Mouse (Mus musculus) midbrain, embryonic 10.5 days (tissue): Measurements from ENCODE around the gene Rbfox1. TPM values are rescaled to one million over a fixed set of nuclear protein-coding genes. Genes with fewer than 3 reads are reported as not detected.
A peak's percentile ranks its signal among the peaks of the same experiment; 100 is the strongest.

Experiments used
- DNase-seq: peaks from one replicate; pipeline ENCODE4 v3.0.0-alpha.2; 2017; ENCODE audit warnings: low spot score
- H3K27ac ChIP-seq: fragments of 300-500 bp; sonication (generic); replicated peaks from 2 replicates; pipeline ENCODE4 v1.5.1; 2016; ENCODE audit warnings: mild to moderate bottlenecking
- H3K27me3 ChIP-seq: fragments of 300-500 bp; sonication (generic); 2 replicates; pipeline ENCODE4 v1.6.1; 2016; ENCODE audit warnings: low read depth, mild to moderate bottlenecking; ENCODE audit not compliant: poor library complexity, severe bottlenecking
- H3K36me3 ChIP-seq: fragments of 300-500 bp; sonication (generic); 2 replicates; pipeline ENCODE4 v1.6.1; 2016; ENCODE audit warnings: mild to moderate bottlenecking, moderate library complexity
- H3K4me1 ChIP-seq: fragments of 300-500 bp; sonication (generic); 2 replicates; pipeline ENCODE4 v1.6.1; 2016
- H3K4me3 ChIP-seq: fragments of 300-500 bp; sonication (generic); 2 replicates; pipeline ENCODE4 v1.5.1; 2016; ENCODE audit warnings: mild to moderate bottlenecking, moderate library complexity
- H3K9me3 ChIP-seq: fragments of 300-500 bp; sonication (generic); replicated peaks from 2 replicates; pipeline ENCODE4 v1.6.1; 2016; ENCODE audit warnings: mild to moderate bottlenecking
- WGBS: fragments of 180-500 bp; shearing (Covaris S2); methylation state at CpG from one replicate; pipeline ENCODE4 v1.1.7; 2016; 5-methylcytosine and 5-hydroxymethylcytosine counted together
- polyA plus RNA-seq: library from polyadenylated mRNA; unstranded; fragments of >200 nt; fragmentation: Nextera tagmentation; extraction: Ambion mirVana; gene quantifications from 2 replicates; pipeline ENCODE4 v1.2.1, GENCODE M21; 2016

The Rbfox1 gene
- polyA plus RNA-seq, 1 experiment from 2014 or later: 2.5 TPM

DNA sequence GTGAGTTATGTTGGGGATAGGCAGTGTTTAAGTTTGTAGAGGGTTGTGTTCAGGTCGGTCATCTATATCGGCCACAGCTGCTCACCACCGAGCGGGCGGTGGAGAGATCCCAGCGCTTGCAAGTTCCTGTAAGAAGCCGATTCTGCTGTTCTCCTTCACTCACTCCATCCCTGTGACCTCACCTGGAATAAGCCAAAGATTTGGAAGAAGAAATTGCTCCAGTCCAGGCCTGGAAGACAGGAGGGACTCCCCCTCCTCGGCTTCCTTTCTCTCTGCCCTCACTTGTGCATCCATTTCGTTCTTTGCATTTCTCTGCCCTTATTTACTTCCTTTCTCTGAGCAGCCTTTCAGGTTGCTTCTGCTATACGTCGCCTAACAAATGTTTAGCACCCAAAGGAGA is 465.1 kb downstream of the Rbfox1 start:
- WGBS: 91% methylated on average over 11 of the region's 11 CpGs
- H3K4me3 ChIP-seq: no peak overlapping the region
- H3K4me1 ChIP-seq: peaks cover 18% of the 10 kb centered on the region
- no peak overlapping the region for H3K27ac ChIP-seq
- H3K36me3 ChIP-seq: no peaks in the 10 kb centered on the region
- H3K27me3 ChIP-seq: peaks cover 47% of the 10 kb centered on the region
- DNase-seq: no peak
- H3K9me3 ChIP-seq: no peaks in the 10 kb centered on the region

DNA sequence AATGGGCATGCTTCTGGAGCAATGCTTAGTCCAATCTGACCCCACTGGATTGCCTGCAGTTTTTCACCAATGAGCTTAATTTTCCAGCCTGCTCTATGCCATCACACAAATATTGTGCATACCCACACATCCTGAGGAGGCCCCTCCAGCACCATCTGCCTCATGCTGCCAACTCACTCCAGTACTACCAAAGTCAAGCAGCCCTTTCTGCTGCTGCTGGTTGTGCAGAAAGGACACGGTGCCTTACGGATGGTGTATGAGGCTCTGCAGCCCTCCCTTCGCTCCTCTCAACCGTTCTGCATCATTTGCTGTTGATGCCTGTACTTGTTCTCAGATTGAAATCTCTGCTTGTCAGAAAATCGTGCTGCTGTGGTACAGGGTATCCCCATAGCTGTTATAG is 468.0 kb downstream of the Rbfox1 start:
- H3K36me3 ChIP-seq: no peaks in the 10 kb centered on the region
- DNase-seq: no peak
- no peak overlapping the region for H3K4me3 ChIP-seq
- WGBS: 95% methylated on average over 5 of the region's 5 CpGs
- H3K27me3 ChIP-seq: peaks cover 29% of the 10 kb centered on the region
- no peaks in the 10 kb centered on the region for H3K9me3 ChIP-seq
- H3K27ac ChIP-seq: no peak overlapping the region
- H3K4me1 ChIP-seq: peaks cover 21% of the 10 kb centered on the region

DNA sequence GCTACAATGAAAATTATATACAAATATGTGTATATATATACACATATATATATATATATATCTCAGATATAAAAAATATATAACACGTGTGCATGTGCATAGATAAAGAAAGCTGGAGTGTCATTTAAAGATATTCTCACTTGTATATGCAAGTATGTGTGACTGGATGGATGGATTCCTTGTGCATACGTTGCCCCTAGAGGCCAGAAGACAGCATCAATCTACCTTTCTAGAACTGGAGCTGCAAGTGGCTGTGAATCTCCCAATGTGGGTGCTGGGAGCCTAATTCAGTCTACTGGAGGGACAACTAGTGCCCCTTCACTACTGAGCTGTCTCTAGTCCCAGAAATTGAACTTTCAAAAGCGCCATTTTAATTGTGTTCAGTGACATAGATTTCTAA is 471.8 kb downstream of the Rbfox1 start:
- peaks cover 5% of the 10 kb centered on the region for H3K4me1 ChIP-seq
- no peak overlapping the region for H3K4me3 ChIP-seq
- DNase-seq: no peak
- H3K36me3 ChIP-seq: no peaks in the 10 kb centered on the region
- H3K9me3 ChIP-seq: no peaks in the 10 kb centered on the region
- no peak overlapping the region for H3K27ac ChIP-seq
- WGBS: 76% methylated on average over 3 of the region's 3 CpGs
- no peaks in the 10 kb centered on the region; the same call in 1 of the 2 replicates for H3K27me3 ChIP-seq

DNA sequence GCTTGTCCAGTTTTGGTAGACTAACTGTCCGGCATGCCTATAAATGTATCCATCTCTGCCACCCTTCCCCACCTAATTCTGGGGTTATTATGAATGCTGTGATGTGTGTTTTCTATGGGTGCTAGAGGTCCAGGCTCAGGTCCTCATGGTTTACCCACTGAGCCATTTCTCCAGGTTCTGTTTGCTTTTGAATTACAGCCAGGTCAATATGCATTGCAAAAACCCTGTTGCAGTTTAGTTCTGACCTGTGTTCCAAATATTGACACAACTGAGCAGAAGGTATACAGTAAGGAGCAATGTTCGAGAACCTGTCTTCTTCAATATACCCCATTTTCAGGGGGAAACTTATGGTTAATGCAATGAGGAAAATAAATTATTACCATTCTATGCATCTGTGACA is 480.6 kb downstream of the Rbfox1 start:
- Histone ChIP-seq H3K4me3 (no peak overlapping the region), H3K36me3 (no peaks in the 10 kb centered on the region), H3K9me3 (no peaks in the 10 kb centered on the region), H3K27me3 (no peaks in the 10 kb centered on the region), H3K27ac (no peak overlapping the region), H3K4me1 (no peaks in the 10 kb centered on the region)
- WGBS: 90% methylated on average over 2 of the region's 2 CpGs
- DNase-seq: no peak

DNA sequence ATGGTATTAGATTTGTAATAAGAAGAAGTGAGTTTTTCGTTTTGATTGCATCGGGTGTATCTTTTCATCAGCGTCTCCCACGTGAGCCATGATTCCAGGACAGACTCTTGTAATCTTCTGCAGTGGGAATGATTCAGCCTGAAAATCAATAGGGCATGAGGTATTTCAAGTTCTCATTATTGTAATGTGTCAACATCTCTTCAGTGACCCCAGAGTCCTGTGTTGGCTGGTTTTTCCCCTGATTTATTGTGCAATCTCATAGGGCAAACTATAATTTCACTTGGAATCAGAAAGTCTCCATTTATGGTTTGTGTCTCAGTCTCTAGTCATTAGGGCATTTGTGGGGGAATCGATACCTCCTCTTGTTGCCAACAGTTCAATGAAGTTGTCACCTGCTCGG is 481.5 kb downstream of the Rbfox1 start:
- 88% methylated on average over 6 of the region's 6 CpGs for WGBS
- Histone ChIP-seq H3K4me3 (no peak overlapping the region), H3K36me3 (no peaks in the 10 kb centered on the region), H3K27me3 (no peaks in the 10 kb centered on the region), H3K4me1 (no peaks in the 10 kb centered on the region), H3K9me3 (no peaks in the 10 kb centered on the region), H3K27ac (no peak overlapping the region)
- DNase-seq: no peak

DNA sequence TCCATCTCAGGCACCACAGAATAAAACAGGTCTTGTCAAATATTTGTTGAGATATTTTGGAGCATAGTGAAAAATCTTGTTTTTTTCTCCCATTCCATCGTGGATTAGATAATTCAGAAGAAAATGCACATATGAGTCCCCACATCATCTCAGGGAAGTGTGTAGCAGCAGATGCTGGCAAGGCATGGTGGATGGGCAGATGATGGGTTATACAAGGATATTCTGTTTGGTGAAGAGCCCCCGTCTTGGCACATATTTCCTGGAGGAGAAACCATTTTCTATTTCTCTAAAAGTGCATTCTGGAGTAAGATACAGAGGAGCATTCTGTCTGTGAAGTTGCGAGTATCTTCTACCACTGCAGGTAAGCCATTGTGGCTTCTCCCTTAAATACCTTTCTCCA is 495.8 kb downstream of the Rbfox1 start:
- Histone ChIP-seq H3K36me3 (no peaks in the 10 kb centered on the region), H3K27ac (no peak overlapping the region), H3K4me1 (peaks cover 6% of the 10 kb centered on the region; the same call in 1 of the 2 replicates), H3K9me3 (no peaks in the 10 kb centered on the region), H3K4me3 (no peak overlapping the region), H3K27me3 (no peaks in the 10 kb centered on the region)
- no peak for DNase-seq
- whole genome bisulfite sequencing: 87% methylated on average over 3 of the region's 3 CpGs

DNA sequence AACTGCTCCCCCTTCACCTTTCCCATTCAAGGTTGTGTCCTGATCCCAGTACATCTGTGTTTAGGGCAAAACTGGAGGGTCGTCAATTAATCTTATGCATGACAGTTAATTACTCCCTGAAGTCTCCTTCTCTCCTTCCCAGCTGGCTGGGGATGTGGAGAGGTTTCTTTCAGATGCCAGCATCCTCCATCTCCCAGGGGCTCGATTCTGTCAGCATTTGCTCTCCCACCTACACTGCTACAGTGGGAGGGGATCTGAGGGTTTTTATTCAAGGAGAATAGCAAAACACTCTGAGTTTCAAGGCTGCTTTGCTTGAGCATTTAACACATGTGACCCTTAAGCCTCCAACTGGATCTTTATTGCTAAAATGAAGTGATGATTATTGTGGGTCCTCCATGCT is 496.4 kb downstream of the Rbfox1 start:
- no peak overlapping the region for H3K4me3 ChIP-seq
- peaks cover 6% of the 10 kb centered on the region; the same call in 1 of the 2 replicates for H3K4me1 ChIP-seq
- 75% methylated on average over 2 of the region's 2 CpGs for WGBS
- no peaks in the 10 kb centered on the region for H3K27me3 ChIP-seq
- no peaks in the 10 kb centered on the region for H3K36me3 ChIP-seq
- no peak overlapping the region for H3K27ac ChIP-seq
- H3K9me3 ChIP-seq: no peaks in the 10 kb centered on the region
- DNase-seq: no peak

DNA sequence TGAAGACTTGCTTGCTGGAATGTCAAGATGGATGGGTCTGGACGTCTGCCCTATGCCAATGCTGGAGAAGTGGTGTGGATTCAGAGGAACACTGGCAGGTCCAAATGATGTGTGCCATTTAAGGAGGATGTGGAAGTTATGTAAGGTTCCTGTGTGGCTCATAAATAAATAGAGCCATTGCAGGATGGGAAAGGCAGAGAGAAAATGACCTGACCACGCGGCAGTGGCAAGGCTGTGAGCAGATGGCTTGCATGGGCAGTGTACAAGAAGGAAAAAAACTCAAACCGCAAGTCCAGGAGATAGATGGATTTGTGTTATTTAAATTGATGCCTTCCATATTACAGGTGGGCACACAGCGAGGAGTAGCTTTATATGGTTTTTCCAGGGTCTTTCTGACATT is 497.6 kb downstream of the Rbfox1 start:
- 91% methylated on average over 5 of the region's 5 CpGs for WGBS
- Histone ChIP-seq H3K4me1 (peaks cover 6% of the 10 kb centered on the region; the same call in 1 of the 2 replicates), H3K27me3 (no peaks in the 10 kb centered on the region), H3K36me3 (no peaks in the 10 kb centered on the region), H3K27ac (no peak overlapping the region), H3K4me3 (no peak overlapping the region), H3K9me3 (no peaks in the 10 kb centered on the region)
- no peak for DNase-seq

DNA sequence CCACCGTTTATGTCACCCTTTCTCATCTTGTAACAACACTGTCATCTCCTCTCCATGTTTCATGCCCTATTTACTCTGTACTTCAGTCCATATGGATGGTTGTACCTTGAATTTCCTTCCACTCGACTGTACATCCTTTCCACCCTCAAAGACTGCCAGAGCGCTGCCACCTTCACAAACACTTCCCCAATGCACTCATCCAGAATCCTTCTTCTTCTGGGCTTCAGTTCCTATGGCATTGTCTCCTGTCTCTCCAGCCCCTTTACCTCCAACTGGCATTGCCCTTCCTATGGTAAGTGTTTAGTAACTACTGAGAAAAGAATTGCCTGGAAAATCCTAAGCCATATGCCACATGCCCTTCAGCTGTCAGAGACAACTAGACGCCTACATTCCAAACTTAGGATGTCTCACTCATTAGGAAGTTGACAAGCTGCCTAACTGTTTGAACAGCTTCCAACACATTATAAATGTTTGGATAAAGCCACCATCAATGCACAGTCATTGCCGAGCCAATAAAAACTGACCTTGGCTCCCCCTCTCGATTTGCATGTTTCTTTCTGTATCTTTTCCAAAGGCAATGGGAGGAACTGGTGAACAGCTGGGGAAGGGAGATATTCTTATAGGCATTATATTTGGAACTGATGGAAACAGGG is 505.2 kb downstream of the Rbfox1 start:
- Histone ChIP-seq H3K27ac (no peak overlapping the region), H3K27me3 (no peaks in the 10 kb centered on the region), H3K9me3 (no peaks in the 10 kb centered on the region), H3K4me3 (no peak overlapping the region), H3K4me1 (no peaks in the 10 kb centered on the region), H3K36me3 (no peaks in the 10 kb centered on the region)
- WGBS: 91% methylated on average over 6 of the region's 6 CpGs
- DNase-seq: no peak

DNA sequence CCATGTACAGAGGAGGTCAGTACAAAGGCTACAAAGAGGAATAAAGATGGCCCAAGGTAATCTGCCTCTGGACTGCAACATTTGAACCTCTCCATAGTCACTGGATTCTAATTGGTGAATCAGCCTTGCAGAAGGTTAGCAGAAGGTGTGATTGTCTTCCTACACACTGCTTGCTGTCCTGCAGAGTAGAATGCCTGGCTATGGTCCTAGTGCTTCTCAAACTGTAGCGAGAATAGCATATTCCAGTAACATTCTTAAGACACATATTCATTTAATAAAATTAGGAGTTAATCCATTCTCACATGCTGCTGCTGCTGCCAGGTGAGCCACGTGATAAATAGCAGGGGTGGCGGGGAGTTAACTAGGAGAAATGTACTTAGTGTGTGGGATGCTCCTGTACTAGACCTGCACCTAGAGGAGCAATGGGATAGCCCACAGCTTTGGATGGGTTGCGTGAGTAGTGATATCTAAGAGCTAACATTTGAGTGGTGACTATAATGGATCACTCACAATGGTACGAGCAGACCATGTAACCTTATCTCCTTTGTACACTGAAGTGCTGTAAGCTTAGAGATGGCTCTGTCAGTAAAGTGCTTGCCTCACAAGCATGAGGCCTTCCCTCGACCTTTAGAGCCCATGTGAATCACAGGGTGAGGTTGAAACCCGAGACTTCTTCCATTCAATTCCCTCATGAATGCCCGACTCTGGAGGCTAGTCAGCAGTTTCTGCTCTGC is 511.7 kb downstream of the Rbfox1 start:
- H3K27ac ChIP-seq: no peak overlapping the region
- no peak for DNase-seq
- 66% methylated on average over 8 of the region's 8 CpGs for WGBS

DNA sequence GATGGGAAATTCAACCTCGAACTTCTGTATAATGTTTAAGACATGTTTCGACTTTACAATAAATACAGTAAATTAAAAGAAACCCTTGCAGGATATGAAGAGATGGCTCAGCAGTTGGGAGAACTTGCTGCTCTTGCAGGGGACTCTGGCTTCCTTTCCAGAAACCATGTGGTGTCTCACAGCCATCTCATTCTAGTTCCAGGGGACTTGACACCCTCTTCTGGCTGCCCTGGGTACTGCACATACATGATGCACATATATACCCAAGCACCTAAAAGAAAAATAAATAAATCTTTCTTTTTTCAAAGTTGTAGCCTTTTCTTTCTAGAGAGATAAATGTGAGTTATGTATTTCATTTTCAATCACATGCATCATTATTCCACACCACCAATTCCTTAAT is 512.5 kb downstream of the Rbfox1 start:
- Histone ChIP-seq H3K4me3 (no peak overlapping the region), H3K9me3 (no peaks in the 10 kb centered on the region), H3K27me3 (no peaks in the 10 kb centered on the region), H3K27ac (no peak overlapping the region), H3K4me1 (peaks cover 3% of the 10 kb centered on the region; the same call in 1 of the 2 replicates), H3K36me3 (no peaks in the 10 kb centered on the region)
- 93% methylated on average over 2 of the region's 2 CpGs for WGBS
- peak; percentile 13 for DNase-seq

More for the DNA sequence above, 511.7 kb downstream of the Rbfox1 start:
- peaks cover 3% of the 10 kb centered on the region; the same call in 1 of the 2 replicates for H3K4me1 ChIP-seq
- H3K36me3 ChIP-seq: no peaks in the 10 kb centered on the region
- no peaks in the 10 kb centered on the region for H3K27me3 ChIP-seq
- H3K9me3 ChIP-seq: no peaks in the 10 kb centered on the region
- H3K4me3 ChIP-seq: no peak overlapping the region

DNA sequence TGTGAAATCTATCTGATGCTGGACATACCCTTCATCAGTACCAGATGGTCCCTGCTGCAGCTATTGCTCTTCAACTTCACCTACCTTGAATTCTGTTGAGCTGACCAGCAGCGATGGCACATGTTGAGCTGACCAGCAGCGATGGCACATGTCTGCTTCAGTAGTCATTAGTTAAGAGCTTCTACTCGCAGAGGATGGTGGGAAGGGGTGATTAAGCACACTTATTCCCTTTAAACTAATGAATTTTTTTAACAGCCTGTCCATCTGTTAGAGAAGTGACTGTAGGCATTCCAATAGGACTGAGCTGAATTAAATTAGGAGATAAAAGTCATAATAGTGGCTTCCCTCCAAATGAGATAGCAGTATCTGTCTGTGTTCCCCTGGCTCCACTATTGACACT is 517.7 kb downstream of the Rbfox1 start:
- WGBS: 95% methylated on average over 3 of the region's 3 CpGs
- no peak overlapping the region for H3K4me3 ChIP-seq
- H3K27me3 ChIP-seq: no peaks in the 10 kb centered on the region
- H3K36me3 ChIP-seq: no peaks in the 10 kb centered on the region
- no peak for DNase-seq
- H3K27ac ChIP-seq: no peak overlapping the region
- no peaks in the 10 kb centered on the region for H3K4me1 ChIP-seq
- no peaks in the 10 kb centered on the region for H3K9me3 ChIP-seq

DNA sequence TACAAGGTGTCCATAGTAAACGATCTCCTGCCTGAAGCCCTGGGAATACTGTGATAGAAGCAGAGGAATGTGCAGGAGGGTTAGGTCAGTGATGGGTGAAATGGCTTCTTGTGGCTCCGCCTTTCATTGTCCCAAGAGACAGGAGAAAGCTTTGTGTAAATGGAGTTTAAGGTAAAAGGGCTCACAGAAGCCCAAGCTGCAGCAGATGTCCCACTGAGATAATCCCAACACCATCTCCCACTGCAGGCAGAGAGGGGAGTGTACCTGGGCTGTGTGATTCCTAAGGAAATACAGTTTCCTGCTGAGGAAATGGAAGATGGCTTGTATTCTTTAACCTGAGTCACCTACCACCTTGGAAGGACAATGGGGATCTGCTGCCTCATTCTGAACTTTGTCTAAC is 529.7 kb downstream of the Rbfox1 start:
- no peak overlapping the region for H3K4me3 ChIP-seq
- H3K36me3 ChIP-seq: no peaks in the 10 kb centered on the region
- WGBS: 31% methylated on average over 2 of the region's 2 CpGs
- no peaks in the 10 kb centered on the region for H3K9me3 ChIP-seq
- H3K4me1 ChIP-seq: no peaks in the 10 kb centered on the region
- no peaks in the 10 kb centered on the region for H3K27me3 ChIP-seq
- no peak overlapping the region for H3K27ac ChIP-seq
- no peak for DNase-seq
